Mouse (Mus musculus) MEL (cell line): ENCODE data around the gene Soat2. TPM values are rescaled to one million over a fixed set of nuclear protein-coding genes. Genes with fewer than 3 reads are reported as not detected.
A peak's percentile ranks its signal among the peaks of the same experiment; 100 is the strongest.

Source experiments
- DNase-seq: peaks from one replicate; pipeline ENCODE4 v3.0.0; 2011; ENCODE audit warnings: low read depth, low spot score
- H3K27ac ChIP-seq: 2 replicates; pipeline ENCODE4 v1.5.1; 2012; ENCODE audit warnings: low read depth, mild to moderate bottlenecking, control low read depth, low read length, moderate library complexity; ENCODE audit not compliant: control insufficient read depth
- H3K27me3 ChIP-seq, 2 experiments: fragments of 150-350 bp in 1 of 2; sonication (generic) in 1 of 2; 2 replicates each; pipeline ENCODE4 v1.6.1; 2012; ENCODE audit warnings: low read length in 2 of 2, mild to moderate bottlenecking in 2 of 2, improper control_type of control experiment in 1 of 2, moderate library complexity in 1 of 2; ENCODE audit not compliant: insufficient read depth in 2 of 2, control insufficient read depth in 1 of 2
- H3K36me3 ChIP-seq, 2 experiments: 2 replicates each; pipeline ENCODE4 v1.6.1; 2012 to 2014; ENCODE audit warnings: low read length in 2 of 2, improper control_type of control experiment in 1 of 2, inconsistent platforms in 1 of 2, mild to moderate bottlenecking in 1 of 2; ENCODE audit not compliant: insufficient read depth in 2 of 2, control insufficient read depth in 1 of 2
- H3K4me1 ChIP-seq, 2 experiments: fragments of 150-350 bp in 1 of 2; sonication (generic) in 1 of 2; 2 replicates each; pipeline ENCODE4 v1.6.1; 2012; ENCODE audit warnings: low read length in 2 of 2, improper control_type of control experiment in 1 of 2, mild to moderate bottlenecking in 1 of 2; ENCODE audit not compliant: insufficient read depth in 2 of 2, control insufficient read depth in 1 of 2
- H3K4me3 ChIP-seq, 2 experiments: fragments of 150-350 bp in 1 of 2; sonication (generic) in 1 of 2; 2 replicates each; pipeline ENCODE4 v1.5.1; 2012; ENCODE audit warnings: low read depth in 2 of 2, low read length in 2 of 2, mild to moderate bottlenecking in 2 of 2, moderate library complexity in 2 of 2, control low read depth in 1 of 2, improper control_type of control experiment in 1 of 2; ENCODE audit not compliant: control insufficient read depth in 1 of 2, insufficient read depth in 1 of 2
- H3K79me2 ChIP-seq: 2 replicates; pipeline ENCODE4 v1.6.1; 2012; ENCODE audit warnings: mild to moderate bottlenecking, low read length, moderate library complexity; ENCODE audit not compliant: control insufficient read depth, poor library complexity, insufficient read depth
- H3K9ac ChIP-seq: 2 replicates; pipeline ENCODE4 v1.6.1; 2012; ENCODE audit warnings: low read depth, mild to moderate bottlenecking, control low read depth, low read length, moderate library complexity; ENCODE audit not compliant: control insufficient read depth, poor library complexity, severe bottlenecking
- H3K9me3 ChIP-seq: fragments of 150-350 bp; sonication (generic); replicated peaks from 2 replicates; pipeline ENCODE4 v1.6.1; 2012; ENCODE audit warnings: mild to moderate bottlenecking, low read length, improper control_type of control experiment, moderate library complexity; ENCODE audit not compliant: insufficient read depth
- CTCF ChIP-seq, 3 experiments: IDR thresholded peaks in 2 of 3; conservative IDR thresholded peaks in 1 of 3; 2 replicates each; pipeline ENCODE4 v1.5.1; 2011 to 2012; ENCODE audit warnings: low read length in 3 of 3, low read depth in 2 of 3, mild to moderate bottlenecking in 2 of 3, improper control_type of control experiment in 1 of 3, inconsistent platforms in 1 of 3, mixed read lengths in 1 of 3, moderate library complexity in 1 of 3; ENCODE audit not compliant: control insufficient read depth in 1 of 3, insufficient read depth in 1 of 3, poor library complexity in 1 of 3, severe bottlenecking in 1 of 3
- ELF1 ChIP-seq: IDR thresholded peaks from 2 replicates; pipeline ENCODE4 v1.6.1; 2014; ENCODE audit warnings: low read depth, mild to moderate bottlenecking, inconsistent platforms, low read length, improper control_type of control experiment, moderate library complexity
- EP300 ChIP-seq, 2 experiments: IDR thresholded peaks; 2 replicates each; pipeline ENCODE4 v1.6.1; 2011; ENCODE audit warnings: improper control_type of control experiment in 2 of 2, low read length in 2 of 2, low read depth in 1 of 2, mild to moderate bottlenecking in 1 of 2
- GABPA ChIP-seq: IDR thresholded peaks from 2 replicates; pipeline ENCODE4 v1.6.1; 2012; ENCODE audit warnings: low read depth, mild to moderate bottlenecking, inconsistent platforms, low read length, improper control_type of control experiment, moderate library complexity
- GATA1 ChIP-seq: IDR thresholded peaks from 2 replicates; pipeline ENCODE4 v1.6.1; 2011; ENCODE audit warnings: low read depth, low read length, improper control_type of control experiment
- HCFC1 ChIP-seq: IDR thresholded peaks from 2 replicates; pipeline ENCODE4 v1.6.1; 2012; ENCODE audit warnings: low read depth, mild to moderate bottlenecking, inconsistent platforms, low read length, improper control_type of control experiment, moderate library complexity
- JUND ChIP-seq: IDR thresholded peaks from 2 replicates; pipeline ENCODE4 v1.6.1; 2011; ENCODE audit warnings: low read depth, mild to moderate bottlenecking, improper control_type of control experiment, low read length
- KAT2A ChIP-seq: conservative IDR thresholded peaks from 2 replicates; pipeline ENCODE4 v1.6.1; 2012; ENCODE audit warnings: low read depth, low read length, improper control_type of control experiment, inconsistent platforms
- MAX ChIP-seq: IDR thresholded peaks from 2 replicates; pipeline ENCODE4 v1.6.1; 2011; ENCODE audit warnings: low read length, improper control_type of control experiment
- MAZ ChIP-seq: IDR thresholded peaks from 2 replicates; pipeline ENCODE4 v1.6.1; 2012; ENCODE audit warnings: low read depth, mild to moderate bottlenecking, inconsistent platforms, low read length, improper control_type of control experiment
- MYB ChIP-seq: IDR thresholded peaks from 2 replicates; pipeline ENCODE4 v1.6.1; 2011; ENCODE audit warnings: mild to moderate bottlenecking, low read depth, low read length, improper control_type of control experiment
- MYC ChIP-seq: IDR thresholded peaks from 2 replicates; pipeline ENCODE4 v1.6.1; 2011; ENCODE audit warnings: low read depth, mild to moderate bottlenecking, low read length, improper control_type of control experiment, moderate library complexity
- NELFE ChIP-seq: IDR thresholded peaks from 2 replicates; pipeline ENCODE4 v1.6.1; 2011; ENCODE audit warnings: low read depth, low read length, improper control_type of control experiment
- NRF1 ChIP-seq: IDR thresholded peaks from 2 replicates; pipeline ENCODE4 v1.6.1; 2014; ENCODE audit warnings: low read depth, mild to moderate bottlenecking, inconsistent platforms, low read length, improper control_type of control experiment, moderate library complexity; ENCODE audit not compliant: poor library complexity, insufficient read depth, severe bottlenecking
- POLR2AphosphoS5 ChIP-seq: IDR thresholded peaks from 2 replicates; pipeline ENCODE4 v1.6.1; 2012; ENCODE audit warnings: low read depth, borderline replicate concordance, mild to moderate bottlenecking, inconsistent platforms, low read length, moderate library complexity, mixed read lengths
- RAD21 ChIP-seq: IDR thresholded peaks from 2 replicates; pipeline ENCODE4 v1.6.1; 2011; ENCODE audit warnings: mild to moderate bottlenecking, low read depth, low read length, improper control_type of control experiment
- RCOR1 ChIP-seq: IDR thresholded peaks from 2 replicates; pipeline ENCODE4 v1.6.1; 2012; ENCODE audit warnings: low read depth, mild to moderate bottlenecking, inconsistent platforms, low read length, improper control_type of control experiment
- SIN3A ChIP-seq: IDR thresholded peaks from 2 replicates; pipeline ENCODE4 v1.6.1; 2012; ENCODE audit warnings: low read length, improper control_type of control experiment, inconsistent platforms
- SMC3 ChIP-seq: IDR thresholded peaks from 2 replicates; pipeline ENCODE4 v1.6.1; 2011; ENCODE audit warnings: low read depth, low read length, improper control_type of control experiment
- TAL1 ChIP-seq: IDR thresholded peaks from 2 replicates; pipeline ENCODE4 v1.6.1; 2012; ENCODE audit warnings: mild to moderate bottlenecking, inconsistent platforms, low read length, moderate library complexity, mixed read lengths
- TCF12 ChIP-seq: IDR thresholded peaks from 2 replicates; pipeline ENCODE4 v1.6.1; 2014; ENCODE audit warnings: low read depth, mild to moderate bottlenecking, inconsistent platforms, low read length, improper control_type of control experiment, moderate library complexity
- USF2 ChIP-seq, 2 experiments: IDR thresholded peaks; 2 replicates each; pipeline ENCODE4 v1.6.1; 2011 to 2012; ENCODE audit warnings: improper control_type of control experiment in 2 of 2, low read length in 2 of 2, borderline replicate concordance in 1 of 2, inconsistent platforms in 1 of 2, low read depth in 1 of 2, mild to moderate bottlenecking in 1 of 2; ENCODE audit not compliant: insufficient read depth in 1 of 2
- ZKSCAN1 ChIP-seq: IDR thresholded peaks from 2 replicates; pipeline ENCODE4 v1.6.1; 2012; ENCODE audit warnings: low read depth, mild to moderate bottlenecking, inconsistent platforms, low read length, improper control_type of control experiment, moderate library complexity
- ZNF384 ChIP-seq: IDR thresholded peaks from 2 replicates; pipeline ENCODE4 v1.6.1; 2012; ENCODE audit warnings: low read depth, mild to moderate bottlenecking, inconsistent platforms, low read length, improper control_type of control experiment
- polyA plus RNA-seq, 2 experiments: library from polyadenylated mRNA; stranded (reverse) in 1 of 2; unstranded in 1 of 2; fragments of >175 nt in 1 of 2; fragments of >200 nt in 1 of 2; gene quantifications; 2 replicates each; pipeline versions ENCODE4 v1.2.1 to v1.2.4; 2012; ENCODE audit warnings: low replicate concordance in 2 of 2, low read depth in 1 of 2; ENCODE audit not compliant: insufficient read length in 2 of 2, insufficient read depth in 1 of 2, missing spikeins in 1 of 2
- total RNA-seq: library from RNA; depleted of rRNA; stranded (reverse); fragments of 300-350 nt; gene quantifications from 2 replicates; pipeline ENCODE4 v1.2.3, GENCODE M21; 2012

The Soat2 gene
- total and polyA plus RNA-seq, 3 experiments, result 20.0 to 44.8 TPM; not detected in 1

- no peak for TF ChIP-seq NRF1
- no peak for TF ChIP-seq GABPA
- TF ChIP-seq MAZ, result 0 out of 2 replicates have a peak, but pooled peaks have one; percentile 52
- peak; percentile 89 for TF ChIP-seq SIN3A
- TF ChIP-seq RAD21, result no peak
- no peak; the same call in 1 of the 2 replicates for TF ChIP-seq MAX
- TF ChIP-seq ZKSCAN1, result no peak
- TF ChIP-seq HCFC1, result peak; percentile 56; the same call in 1 of the 2 replicates
- no peak; the same call in 1 of the 2 replicates for TF ChIP-seq JUND
- TF ChIP-seq USF2 (IDR thresholded peaks at IDR 0.05; ENCODE audit: borderline replicate concordance in 1 of 2, insufficient read depth in 1 of 2, low read depth in 1 of 2, low read length in 2 of 2), result no peak
- TF ChIP-seq ZNF384, result peak; percentile 59; the same call in 1 of the 2 replicates
- TF ChIP-seq NELFE, result no peak
- TF ChIP-seq EP300 (IDR thresholded peaks at IDR 0.05; ENCODE audit: low read depth in 1 of 2, low read length in 2 of 2), result peak; percentile 98 to 99
- TF ChIP-seq MYC, result peak; percentile 77; the same call in 1 of the 2 replicates
Measured at GRCm38 (mm10) chr15:102208092-102208561, 57.8 kb downstream of the Soat2 start (continued).

GRCm38 (mm10) chr15:102209114-102209513 is 58.8 kb downstream of the Soat2 start:
- no peak for DNase-seq
- Histone ChIP-seq H3K27me3 (no peaks in the 10 kb centered on the region), H3K9me3 (no peaks in the 10 kb centered on the region)
- TF ChIP-seq MYB (no peak), TCF12 (no peak), MAX (no peak), SMC3 (no peak), KAT2A (no peak), RCOR1 (no peak), CTCF (IDR thresholded peaks at IDR 0.05 in 2 of 3, conservative IDR thresholded peaks at IDR 0.05 in 1 of 3; ENCODE audit: control insufficient read depth in 1 of 3, insufficient read depth in 1 of 3, low read depth in 2 of 3, low read length in 3 of 3, poor library complexity in 1 of 3, severe bottlenecking in 1 of 3) (no peak), POLR2AphosphoS5 (no peak), TAL1 (no peak), RAD21 (no peak), GATA1 (no peak), ELF1 (no peak)
- TF ChIP-seq, all 39 proteins: peak for 0
- H3K9ac ChIP-seq, result no peak overlapping the region
- H3K4me3 ChIP-seq, result no peak overlapping the region
- peaks cover 11 to 23% of the 10 kb centered on the region in 2 experiments for H3K4me1 ChIP-seq
- H3K36me3 ChIP-seq, result peaks cover 20 to 36% of the 10 kb centered on the region in 2 experiments
- H3K79me2 ChIP-seq, result peaks cover 1% of the 10 kb centered on the region
- H3K27ac ChIP-seq, result no peak overlapping the region
